Mouse (Mus musculus) cortical plate, adult 2 months (tissue): ENCODE measurements around the gene Lmo1.

ENCODE experiments used
- CTCF ChIP-seq: fragments of 200-500 bp; IDR thresholded peaks from 2 replicates; pipeline ENCODE4 v1.5.1; 2011; ENCODE audit warnings: mild to moderate bottlenecking, control low read depth, low read length; ENCODE audit not compliant: insufficient read depth; ENCODE audit errors: extremely low read depth
- POLR2A ChIP-seq: fragments of 200-500 bp; IDR thresholded peaks from 2 replicates; pipeline ENCODE4 v1.6.1; 2011; ENCODE audit warnings: mild to moderate bottlenecking, low read length, control low read depth; ENCODE audit not compliant: insufficient read depth; ENCODE audit errors: extremely low read depth

GRCm38 (mm10) chr7:109114950-109115349, 60.1 kb downstream of the Lmo1 start:
- TF ChIP-seq POLR2A (no peak), CTCF (no peak)
